Mouse (Mus musculus) megakaryocyte progenitor cell, adult 5-6 weeks (primary cell): Measurements from ENCODE around the gene Inpp5b. TPM values are rescaled to one million over a fixed set of nuclear protein-coding genes. Genes with fewer than 3 reads are reported as not detected.
"Not testable (repeated sequence)": the region's sequence is repeated elsewhere in the genome, so short reads cannot be mapped to it uniquely, and the experiment has no call there.

Source experiments
- ATAC-seq: replicated peaks from 2 replicates; pipeline ENCODE4 v1.8.0; 2016; ENCODE audit warnings: mild to moderate bottlenecking, moderate TSS enrichment, inconsistent platforms; ENCODE audit not compliant: poor library complexity
- total RNA-seq, 2 experiments: library from RNA; stranded (forward) in 1 of 2; stranded (reverse) in 1 of 2; fragments of 157-497, 149-512 nt in 1 of 2; fragments of 200-1000 nt in 1 of 2; gene quantifications; 2 replicates each; pipeline versions ENCODE4 v1.2.3 to v1.2.4; 2015 to 2017

Gene Inpp5b
- total RNA-seq, 2 experiments from 2014 or later: 31.4 to 32.9 TPM

DNA sequence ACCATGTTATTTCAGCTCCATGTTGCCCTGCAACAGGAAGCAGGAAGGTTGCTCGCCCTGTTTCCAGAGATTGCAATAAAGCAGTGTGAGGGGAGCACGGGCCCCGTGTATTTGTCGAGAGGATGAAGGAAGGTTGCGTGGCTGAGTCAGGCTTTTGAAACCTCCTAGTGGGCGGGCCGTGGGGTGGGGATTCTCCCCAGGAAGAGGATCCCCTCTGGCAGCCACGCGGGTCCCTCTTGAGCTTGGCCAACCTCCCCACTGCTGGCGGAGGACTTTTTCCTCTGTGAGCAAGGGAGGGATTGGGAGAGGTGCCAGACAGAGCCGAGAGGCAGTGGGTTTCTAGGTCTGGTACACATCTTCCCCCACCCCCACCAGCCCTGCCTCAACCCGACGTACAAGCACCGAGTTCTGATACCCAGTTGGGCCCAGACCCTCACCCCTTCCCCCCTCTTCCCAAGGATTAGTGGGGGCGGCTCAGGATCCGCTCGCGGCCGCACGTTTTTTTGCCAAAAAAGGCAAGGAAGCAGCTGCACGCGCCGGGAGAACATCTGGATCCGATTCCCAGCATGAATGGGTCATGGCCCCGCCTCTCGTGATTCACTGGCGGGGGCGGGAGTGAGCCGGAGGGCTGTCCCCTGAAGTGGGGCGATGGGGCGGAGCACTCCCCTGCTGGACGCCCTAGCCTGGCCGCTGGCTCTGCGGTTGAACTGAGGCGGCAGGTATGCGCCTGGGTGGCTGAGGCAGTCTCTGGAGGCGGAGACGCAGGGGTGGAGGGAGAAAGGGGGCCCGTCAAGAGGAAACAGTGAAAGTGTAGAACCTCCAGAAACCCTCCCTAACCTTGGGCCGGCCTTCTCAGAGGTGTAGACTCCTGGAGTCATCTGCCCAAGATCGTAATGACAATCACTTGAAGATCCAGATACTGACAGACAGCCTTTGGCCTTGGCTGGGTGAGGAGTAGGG lies 32.9 kb upstream of the Inpp5b start:
- peak; percentile 64 for ATAC-seq

DNA sequence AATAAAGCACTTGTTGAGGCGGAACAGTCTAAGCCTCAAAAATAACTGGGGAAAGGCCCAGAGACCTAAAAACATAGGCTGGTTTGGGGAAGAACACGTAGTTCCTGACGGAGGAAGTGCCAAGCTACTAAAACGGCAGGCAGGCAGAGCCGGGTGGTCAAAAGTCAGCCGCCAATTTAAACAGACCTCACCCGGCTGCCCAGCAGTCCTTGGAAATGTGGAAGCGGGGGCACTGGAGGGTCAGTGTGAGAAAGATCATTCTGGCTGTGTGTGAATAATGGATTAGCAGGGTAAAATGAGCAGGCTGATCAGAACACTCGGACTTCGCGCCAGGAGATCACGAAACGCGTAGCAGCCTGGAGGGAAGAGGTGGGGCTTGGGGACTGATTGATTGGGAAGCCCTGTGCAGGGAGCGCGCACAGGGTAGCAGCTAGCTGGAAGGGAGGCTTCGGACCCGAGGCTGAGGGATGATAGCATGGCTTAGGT lies 31.6 kb upstream of the Inpp5b start:
- peak; percentile 17; the same call in 1 of the 2 replicates for ATAC-seq

- peak; percentile 37 for ATAC-seq
Measured at GRCm38 (mm10) chr4:124710776-124711291, 30.8 kb upstream of the Inpp5b start.

DNA sequence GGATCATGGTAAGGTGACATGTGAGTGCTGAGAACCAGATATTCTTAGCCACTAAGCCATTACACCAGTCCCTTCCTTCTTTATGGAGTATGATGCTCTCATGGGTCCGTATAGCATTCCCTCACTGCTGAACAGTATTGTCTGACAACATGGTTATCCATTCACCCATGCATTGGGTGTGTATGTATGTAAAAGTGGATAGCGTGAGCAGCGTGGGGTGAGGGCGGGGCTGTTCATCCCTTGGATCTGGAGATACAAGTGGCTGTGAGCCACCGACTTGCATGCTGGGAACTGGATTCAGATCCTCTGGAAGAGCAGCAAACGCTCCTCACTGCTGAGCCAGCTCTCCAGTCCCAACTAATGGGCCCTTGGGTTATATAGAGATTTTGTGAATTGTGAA lies 29.0 kb upstream of the Inpp5b start:
- ATAC-seq: no peak

- not testable (repeated sequence) for ATAC-seq
Measured at GRCm38 (mm10) chr4:124713850-124714249, 27.8 kb upstream of the Inpp5b start.

DNA sequence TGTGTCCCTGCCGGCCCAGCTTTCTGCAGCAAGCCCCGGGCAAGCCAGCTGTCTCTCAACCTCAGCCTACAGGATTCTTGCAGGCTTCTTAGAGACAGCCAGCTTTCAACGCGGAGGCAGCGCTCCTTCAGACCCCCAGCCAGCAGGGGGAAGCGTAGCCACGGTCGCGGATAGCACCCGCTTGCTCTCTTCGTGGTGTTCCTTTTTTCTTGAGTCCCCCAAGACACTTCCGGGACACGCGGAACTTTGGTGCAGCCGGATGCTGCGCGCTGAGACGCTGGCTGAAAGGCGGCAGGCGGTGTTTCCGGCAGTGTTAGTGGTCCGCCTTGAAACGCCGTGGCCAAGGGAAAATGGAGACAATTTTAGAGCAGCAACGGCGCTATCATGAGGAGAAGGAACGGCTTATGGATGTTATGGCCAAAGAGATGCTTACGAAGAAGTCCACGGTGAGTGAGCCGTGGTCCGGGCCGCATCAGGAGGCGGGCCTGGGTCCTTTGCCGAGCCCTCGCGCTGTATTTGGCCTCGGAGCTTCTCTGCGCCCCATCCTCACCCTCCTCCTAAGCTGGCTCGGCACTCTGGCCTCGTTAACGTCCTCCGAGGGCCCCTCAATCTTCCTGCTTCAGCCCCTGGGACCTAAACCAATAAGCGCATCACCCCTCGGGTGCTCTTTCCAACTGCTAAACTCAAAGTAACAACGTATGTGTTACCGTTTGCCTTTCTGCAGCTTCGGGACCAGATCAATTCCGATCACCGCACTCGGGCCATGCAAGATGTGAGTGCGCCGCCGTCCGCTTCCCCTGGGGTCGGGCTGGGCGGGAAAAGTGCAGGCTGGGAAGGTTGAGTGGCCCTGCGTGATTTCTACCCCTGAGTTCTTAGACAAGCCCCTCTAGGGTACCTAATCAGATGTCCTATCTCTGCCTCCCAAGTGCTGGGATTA lies 26.8 kb upstream of the Inpp5b start, which contains the start of gene Sf3a3:
Sf3a3 (plus strand) TSS at position 232 of the 937 bp plus-strand sequence.
- peak; percentile 92 for ATAC-seq

GRCm38 (mm10) chr4:124719101-124719500 lies 22.5 kb upstream of the Inpp5b start:
- no peak for ATAC-seq

DNA sequence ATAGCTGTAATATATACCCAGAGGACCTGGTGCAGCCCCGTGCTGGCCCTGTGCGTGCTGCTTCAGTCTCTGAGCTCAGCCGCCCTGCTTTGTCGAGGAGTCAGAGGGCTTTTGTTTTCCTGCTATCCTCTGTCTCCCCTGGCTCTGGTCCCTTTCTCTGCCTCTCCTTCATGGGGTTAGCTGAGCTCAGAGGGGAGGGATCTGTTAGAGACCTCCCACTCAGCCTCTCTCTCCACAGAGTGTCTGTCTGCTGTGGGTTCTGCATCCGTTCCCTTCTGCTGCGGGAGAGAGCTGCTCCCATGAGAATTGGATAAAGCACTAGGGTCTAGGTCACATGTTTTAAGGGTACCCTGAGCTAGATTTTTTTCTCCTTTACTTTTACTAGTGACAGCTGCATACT lies 15.5 kb upstream of the Inpp5b start:
- no peak for ATAC-seq

DNA sequence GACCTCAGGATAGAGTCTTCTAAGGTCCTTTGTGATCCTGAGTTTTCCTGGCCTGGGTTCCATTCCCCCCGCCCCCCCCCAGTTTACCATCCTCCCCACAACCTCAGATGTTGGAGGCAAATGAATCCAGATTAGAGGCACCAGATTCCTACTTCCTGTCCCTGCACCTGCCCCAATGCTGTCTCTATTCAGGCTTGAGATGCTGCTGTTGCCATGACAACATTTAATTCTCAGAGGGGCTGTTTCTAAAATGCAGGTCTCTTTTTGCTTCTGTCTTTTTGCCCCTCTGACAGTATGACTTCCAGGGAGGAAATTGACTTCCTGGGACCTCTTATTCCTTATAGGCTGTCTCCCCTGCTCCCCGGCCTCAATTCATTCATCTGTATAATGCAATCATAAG lies 4.7 kb upstream of the Inpp5b start:
- no peak for ATAC-seq

DNA sequence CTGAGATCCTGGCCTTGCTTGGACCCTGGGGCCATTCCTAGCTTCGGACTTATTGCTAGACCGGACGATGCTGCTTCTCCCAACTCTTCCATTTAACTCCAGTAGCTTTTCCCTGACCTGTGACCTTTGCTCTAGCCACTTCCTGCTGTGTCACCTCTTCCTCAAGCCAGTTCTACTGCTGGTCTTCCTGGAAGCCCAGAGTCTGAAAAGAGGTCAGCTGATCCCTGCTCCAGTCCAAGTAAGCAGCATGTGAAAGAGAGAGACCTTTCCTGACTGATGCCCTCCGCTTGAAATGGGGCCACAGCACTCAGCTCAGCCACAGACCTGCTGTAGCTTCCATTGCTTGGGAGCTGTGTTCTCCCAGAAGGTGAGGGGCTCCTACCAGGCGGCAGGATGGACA lies 4.2 kb upstream of the Inpp5b start:
- no peak for ATAC-seq

DNA sequence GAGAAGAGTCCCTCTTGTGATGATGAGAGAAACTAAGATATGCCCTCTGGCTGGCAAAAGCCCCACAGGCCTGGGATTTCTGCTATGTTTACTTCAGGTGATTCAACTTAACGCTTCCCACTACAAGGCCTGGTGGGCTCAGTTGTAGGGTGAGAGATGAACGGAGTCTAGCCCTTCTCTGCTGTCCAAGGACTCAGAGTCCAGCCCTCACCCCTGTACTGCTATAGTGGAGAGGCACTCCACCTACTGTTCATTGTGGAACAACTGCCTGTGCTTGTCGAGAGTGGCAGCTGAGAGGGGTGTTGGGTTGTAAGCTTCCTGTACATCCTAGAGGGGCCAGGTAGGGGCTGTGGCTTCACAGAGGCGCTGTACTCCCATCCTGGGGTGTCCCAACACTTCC lies 3.6 kb upstream of the Inpp5b start:
- ATAC-seq: 0 out of 2 replicates have a peak, but pooled peaks have one; percentile 12

DNA sequence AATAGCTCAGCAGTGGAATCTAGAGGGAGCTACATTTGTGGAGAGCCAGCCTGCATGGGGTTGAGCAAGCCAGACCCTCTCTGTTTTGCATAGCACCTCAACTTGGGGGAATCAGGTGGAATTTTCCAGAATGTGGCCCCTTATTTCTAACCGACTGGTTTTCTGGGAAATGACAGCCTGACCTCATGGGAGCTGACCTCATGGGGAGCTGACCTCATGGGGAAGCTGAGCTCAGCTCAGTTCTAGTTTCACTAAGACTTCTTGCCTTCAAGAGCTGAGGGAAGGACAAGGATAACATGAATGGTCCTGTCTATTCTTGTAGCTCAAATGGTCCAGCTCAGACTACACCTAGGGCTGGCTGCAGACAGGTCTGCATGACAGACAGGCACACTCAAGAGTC lies 2.9 kb upstream of the Inpp5b start:
- no peak for ATAC-seq

DNA sequence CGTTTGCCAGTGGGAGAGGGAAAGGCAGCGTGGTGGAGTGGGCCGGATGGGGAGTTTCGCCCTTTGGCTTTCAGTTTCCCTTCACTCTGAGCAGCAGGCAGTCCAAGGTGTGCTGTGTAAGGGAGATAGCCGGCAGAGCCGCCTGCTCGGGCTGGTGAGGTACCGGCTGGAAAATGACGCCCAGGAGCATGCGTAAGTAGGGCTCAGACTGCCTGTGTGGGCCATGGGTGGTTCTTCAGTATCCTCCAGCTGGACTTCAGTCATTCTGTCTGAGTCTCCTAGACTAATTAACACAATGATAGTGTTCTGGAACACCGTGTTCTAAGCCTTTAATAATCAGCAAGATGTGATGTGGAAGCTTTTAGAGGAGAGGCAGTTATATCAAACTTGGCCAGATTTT lies 1.2 kb downstream of the Inpp5b start:
- ATAC-seq: no peak

- ATAC-seq: no peak
Measured at GRCm38 (mm10) chr4:124746577-124746976, 4.9 kb downstream of the Inpp5b start.

DNA sequence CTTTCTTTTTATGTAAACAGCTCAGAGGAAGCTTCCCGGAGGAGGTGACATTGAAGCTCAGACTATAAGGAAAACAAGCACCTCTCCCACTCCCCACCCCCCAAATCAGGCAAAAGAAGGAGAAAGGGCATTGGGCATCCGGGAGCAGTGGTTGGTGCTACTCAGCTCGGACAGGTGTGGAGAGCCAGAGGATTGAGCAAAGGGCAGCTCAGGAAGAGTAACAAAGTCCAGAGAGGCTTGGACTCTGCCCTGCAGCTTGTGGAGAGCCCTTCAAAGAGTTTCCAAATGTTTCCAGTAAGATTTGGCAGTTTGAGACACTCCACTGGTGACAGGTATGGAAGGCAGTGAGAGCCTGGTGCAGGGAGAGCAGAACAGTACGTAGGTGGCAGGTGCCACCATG lies 6.2 kb downstream of the Inpp5b start:
- ATAC-seq: no peak

DNA sequence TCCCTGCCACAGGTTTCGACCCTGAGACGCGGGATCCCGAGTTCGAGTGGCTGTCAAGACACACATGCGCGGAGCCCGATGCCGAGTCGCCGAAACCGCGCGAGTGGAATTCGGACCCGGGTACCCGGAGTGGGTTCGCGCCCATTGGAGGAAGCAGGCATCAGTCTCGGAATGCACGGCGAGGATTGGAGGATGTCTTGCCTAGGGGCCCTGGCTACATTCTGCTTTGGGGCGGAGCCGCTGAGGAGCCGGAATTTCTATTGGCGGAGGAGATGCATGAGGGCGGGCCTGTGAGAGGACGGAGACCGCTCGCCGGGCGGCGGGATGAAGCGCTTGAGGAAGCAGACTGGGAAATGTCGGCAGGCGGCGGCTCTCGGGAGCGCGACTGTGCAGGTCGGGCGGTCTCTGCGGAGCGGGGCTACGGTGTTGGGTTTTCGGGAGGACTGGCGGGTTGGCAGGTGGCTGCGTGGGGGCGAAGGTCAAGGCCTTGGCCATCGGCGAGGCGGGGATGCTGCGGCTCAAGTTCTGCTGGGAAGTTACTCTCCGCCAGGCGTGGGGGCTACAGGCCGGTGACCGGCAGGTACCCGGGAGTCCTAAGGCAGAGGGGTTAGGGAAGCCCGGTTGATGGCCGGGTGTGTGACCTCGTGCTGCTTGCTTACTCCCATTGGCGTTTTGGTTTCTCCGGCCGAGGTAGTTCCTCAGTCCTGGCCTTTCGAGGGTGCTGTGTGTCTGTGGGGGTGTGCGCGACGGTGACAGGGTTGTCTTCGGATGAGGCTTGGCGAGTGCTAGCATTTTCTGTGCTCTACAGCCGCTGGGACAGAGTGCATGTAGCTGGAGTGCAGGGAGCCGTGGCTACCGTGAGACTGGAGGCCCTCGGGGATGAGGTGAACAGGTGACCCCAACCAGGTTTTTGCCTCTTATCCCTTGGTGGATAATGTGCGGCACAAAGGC lies 9.9 kb downstream of the Inpp5b start:
- peak; percentile 89 for ATAC-seq

GRCm38 (mm10) chr4:124752281-124753199 lies 10.9 kb downstream of the Inpp5b start:
- peak; percentile 70 for ATAC-seq

- ATAC-seq: no peak
Measured at GRCm38 (mm10) chr4:124755526-124755925, 13.9 kb downstream of the Inpp5b start.

GRCm38 (mm10) chr4:124759305-124759811 lies 17.7 kb downstream of the Inpp5b start:
- peak; percentile 90 for ATAC-seq
